Mouse (Mus musculus) erythroblast, embryonic 14.5 days (primary cell): ENCODE data around the gene Grk4. TPM values are rescaled to one million over a fixed set of nuclear protein-coding genes. Genes with fewer than 3 reads are reported as not detected.

Source experiments
- H3K27me3 ChIP-seq: 2 replicates; pipeline ENCODE4 v1.6.1; 2012; ENCODE audit warnings: inconsistent platforms; ENCODE audit not compliant: control insufficient read depth
- H3K36me3 ChIP-seq: 2 replicates; pipeline ENCODE4 v1.6.1; 2012; ENCODE audit warnings: mild to moderate bottlenecking, inconsistent platforms; ENCODE audit not compliant: control insufficient read depth
- H3K4me1 ChIP-seq: 2 replicates; pipeline ENCODE4 v1.6.1; 2012; ENCODE audit warnings: inconsistent platforms; ENCODE audit not compliant: control insufficient read depth
- H3K4me3 ChIP-seq: replicated peaks from 2 replicates; pipeline ENCODE3; 2012; ENCODE audit warnings: moderate library complexity, mild to moderate bottlenecking, inconsistent platforms
- H3K9me3 ChIP-seq: 2 replicates; pipeline ENCODE4 v1.6.1; 2012; ENCODE audit warnings: low read length, inconsistent platforms, mixed read lengths; ENCODE audit not compliant: control insufficient read depth
- GATA1 ChIP-seq: IDR thresholded peaks from 2 replicates; pipeline ENCODE4 v1.6.1; 2012; ENCODE audit warnings: low read length, inconsistent platforms, mixed read lengths
- TAL1 ChIP-seq: IDR thresholded peaks from 3 replicates; pipeline ENCODE4 v1.6.1; 2012; ENCODE audit warnings: low read length, inconsistent platforms, mixed read lengths
- polyA plus RNA-seq: library from polyadenylated mRNA; stranded (reverse); fragments of >175 nt; gene quantifications from 2 replicates; pipeline ENCODE4 v1.2.3, GENCODE M21; 2012

The Grk4 gene
- polyA plus RNA-seq, 1 experiment, result 0.11 TPM

GRCm38 (mm10) chr5:34760850-34761508 is 100.8 kb downstream of the Grk4 start:
- H3K36me3 ChIP-seq, result peaks cover 2% of the 10 kb centered on the region; the same call in 1 of the 2 replicates
- peaks cover 40% of the 10 kb centered on the region for H3K27me3 ChIP-seq
- no peaks in the 10 kb centered on the region for H3K9me3 ChIP-seq
- peaks cover 35% of the 10 kb centered on the region for H3K4me1 ChIP-seq
- TF ChIP-seq GATA1, result no peak
- TF ChIP-seq TAL1, result no peak
- H3K4me3 ChIP-seq, result peak overlapping the region; percentile 98

GRCm38 (mm10) chr5:34761509-34761908 is 101.3 kb downstream of the Grk4 start, which contains the start of gene Htt:
Htt (plus strand) TSS chr5:34761740.
- H3K36me3 ChIP-seq, result peaks cover 2% of the 10 kb centered on the region; the same call in 1 of the 2 replicates
- H3K9me3 ChIP-seq, result no peaks in the 10 kb centered on the region
- H3K27me3 ChIP-seq, result peaks cover 34% of the 10 kb centered on the region
- TF ChIP-seq GATA1, result no peak
- TF ChIP-seq TAL1, result no peak
- peak within 1 kb of the TSS; percentile 98 for H3K4me3 ChIP-seq
- H3K4me1 ChIP-seq, result peaks cover 40% of the 10 kb centered on the region

GRCm38 (mm10) chr5:34761934-34762611 is 101.9 kb downstream of the Grk4 start:
- H3K4me3 ChIP-seq, result peak overlapping the region; percentile 98
- H3K36me3 ChIP-seq, result peaks cover 2% of the 10 kb centered on the region; the same call in 1 of the 2 replicates
- H3K4me1 ChIP-seq, result peaks cover 46% of the 10 kb centered on the region
- H3K27me3 ChIP-seq, result peaks cover 29% of the 10 kb centered on the region
- H3K9me3 ChIP-seq, result no peaks in the 10 kb centered on the region
- TF ChIP-seq TAL1 (no peak), GATA1 (no peak)

- no peak overlapping the region for H3K4me3 ChIP-seq
- H3K9me3 ChIP-seq, result no peaks in the 10 kb centered on the region
- TF ChIP-seq TAL1 (no peak), GATA1 (no peak)
- H3K36me3 ChIP-seq, result peaks cover 15% of the 10 kb centered on the region
- H3K27me3 ChIP-seq, result no peaks in the 10 kb centered on the region
- peaks cover 24% of the 10 kb centered on the region for H3K4me1 ChIP-seq
Measured at GRCm38 (mm10) chr5:34771818-34772217, 111.6 kb downstream of the Grk4 start.

GRCm38 (mm10) chr5:34772696-34773245 is 112.6 kb downstream of the Grk4 start:
- Histone ChIP-seq H3K4me3 (no peak overlapping the region), H3K36me3 (peaks cover 15% of the 10 kb centered on the region), H3K4me1 (peaks cover 16% of the 10 kb centered on the region), H3K27me3 (no peaks in the 10 kb centered on the region), H3K9me3 (no peaks in the 10 kb centered on the region)
- TF ChIP-seq TAL1 (no peak), GATA1 (no peak)

- Histone ChIP-seq H3K4me3 (no peak overlapping the region), H3K4me1 (peaks cover 9% of the 10 kb centered on the region), H3K27me3 (no peaks in the 10 kb centered on the region), H3K9me3 (no peaks in the 10 kb centered on the region), H3K36me3 (peaks cover 15% of the 10 kb centered on the region)
- TF ChIP-seq TAL1 (no peak), GATA1 (no peak)
Measured at GRCm38 (mm10) chr5:34773392-34773791, 113.2 kb downstream of the Grk4 start.

GRCm38 (mm10) chr5:34785027-34785426 is 124.8 kb downstream of the Grk4 start:
- Histone ChIP-seq H3K27me3 (no peaks in the 10 kb centered on the region), H3K4me3 (no peak overlapping the region), H3K9me3 (no peaks in the 10 kb centered on the region), H3K36me3 (peaks cover 38% of the 10 kb centered on the region), H3K4me1 (no peaks in the 10 kb centered on the region)
- TF ChIP-seq GATA1, result no peak
- TF ChIP-seq TAL1, result no peak

GRCm38 (mm10) chr5:34791141-34791540 is 131.0 kb downstream of the Grk4 start:
- peaks cover 63% of the 10 kb centered on the region for H3K36me3 ChIP-seq
- no peak overlapping the region for H3K4me3 ChIP-seq
- H3K4me1 ChIP-seq, result no peaks in the 10 kb centered on the region
- TF ChIP-seq GATA1, result no peak
- peaks cover 4% of the 10 kb centered on the region; the same call in 1 of the 2 replicates for H3K9me3 ChIP-seq
- H3K27me3 ChIP-seq, result no peaks in the 10 kb centered on the region

GRCm38 (mm10) chr5:34800292-34800953 is 140.2 kb downstream of the Grk4 start:
- Histone ChIP-seq H3K4me3 (no peak overlapping the region), H3K27me3 (no peaks in the 10 kb centered on the region), H3K36me3 (peaks cover 82% of the 10 kb centered on the region), H3K4me1 (peaks cover 13% of the 10 kb centered on the region), H3K9me3 (no peaks in the 10 kb centered on the region)
- TF ChIP-seq GATA1, result no peak

Other genes starting within 250 kb of the Grk4 start
- 0.11 TPM in 1 of 2 replicates, not detected in the other for gene Tnip2, start 146.4 kb upstream of the Grk4 start, polyA plus RNA-seq
- gene Sh3bp2, start 134.5 kb upstream of the Grk4 start, polyA plus RNA-seq, result 0.26 and 0.44 TPM in 2 replicates
- 106 and 113 TPM in 2 replicates for gene Add1, start 86.7 kb upstream of the Grk4 start, polyA plus RNA-seq
- 27.4 and 27.6 TPM in 2 replicates for gene Mfsd10, start 23.2 kb upstream of the Grk4 start, polyA plus RNA-seq
- gene Nop14, start 231 bp upstream of the Grk4 start, polyA plus RNA-seq, result 1.3 TPM in 2 replicates
- 0.25 and 0.27 TPM in 2 replicates for gene Htt, start 101.4 kb downstream of the Grk4 start, polyA plus RNA-seq
- gene Msantd1, start 247.6 kb downstream of the Grk4 start, polyA plus RNA-seq, result 0.29 and 0.81 TPM in 2 replicates